Mouse (Mus musculus) heart, postnatal 0 days (tissue): ENCODE data around the gene Slx4.

Experiments
- CTCF ChIP-seq: IDR thresholded peaks from 2 replicates; pipeline ENCODE4 v1.5.1; 2016; ENCODE audit warnings: antibody characterized with exemption, control low read depth, low read depth
- EP300 ChIP-seq: IDR thresholded peaks from 2 replicates; pipeline ENCODE4 v1.6.1; 2016; ENCODE audit warnings: antibody characterized with exemption, low read depth

- TF ChIP-seq CTCF (no peak), EP300 (no peak)
These were observed 47.2 kb downstream of the Slx4 start for GRCm38 (mm10) chr16:3956369-3956768.
